Mouse (Mus musculus) spleen, adult 18-20 months (tissue): Measurements from ENCODE around the gene F5.
A peak's percentile ranks its signal among the peaks of the same experiment; 100 is the strongest.
"Not testable (repeated sequence)": the region's sequence is repeated elsewhere in the genome, so short reads cannot be mapped to it uniquely, and the experiment has no call there.

ENCODE experiments used
- DNase-seq, 2 experiments: peaks; one replicate each; pipeline ENCODE4 v3.0.0; 2022; ENCODE audit warnings: mixed read lengths in 2 of 2

Gene F5

GRCm38 (mm10) chr1:164162745-164163144 lies 11.1 kb downstream of the F5 start:
- no peak for DNase-seq

GRCm38 (mm10) chr1:164168818-164169217 lies 17.2 kb downstream of the F5 start:
- no peak for DNase-seq

GRCm38 (mm10) chr1:164170434-164170833 lies 18.8 kb downstream of the F5 start:
- no peak for DNase-seq

DNA sequence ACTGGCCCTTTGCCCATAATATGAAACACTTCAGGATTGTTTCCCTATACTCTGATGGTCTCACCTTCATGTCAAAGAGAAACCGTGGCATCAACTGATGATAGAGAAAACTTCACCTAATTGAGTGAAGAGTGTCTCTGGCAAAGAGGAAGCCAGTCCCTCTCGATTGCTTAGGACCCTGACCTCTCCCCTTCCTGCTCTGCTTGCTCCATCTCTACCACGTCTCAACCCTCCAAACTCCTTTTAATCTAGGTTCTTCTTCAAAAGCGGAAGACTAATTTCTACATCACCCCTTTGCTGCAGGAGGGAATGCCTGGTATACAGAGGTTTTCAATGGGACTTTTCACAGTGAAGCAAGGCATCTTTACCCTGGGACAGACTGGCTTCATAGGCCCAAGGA lies 21.5 kb downstream of the F5 start:
- DNase-seq, result no peak

GRCm38 (mm10) chr1:164176856-164177255 lies 25.2 kb downstream of the F5 start:
- no peak for DNase-seq

GRCm38 (mm10) chr1:164178429-164178828 lies 26.8 kb downstream of the F5 start:
- DNase-seq, result no peak

- DNase-seq, result peak in 1 of 2 experiments; percentile 58
Observed at GRCm38 (mm10) chr1:164184142-164184870, 32.7 kb downstream of the F5 start.

DNA sequence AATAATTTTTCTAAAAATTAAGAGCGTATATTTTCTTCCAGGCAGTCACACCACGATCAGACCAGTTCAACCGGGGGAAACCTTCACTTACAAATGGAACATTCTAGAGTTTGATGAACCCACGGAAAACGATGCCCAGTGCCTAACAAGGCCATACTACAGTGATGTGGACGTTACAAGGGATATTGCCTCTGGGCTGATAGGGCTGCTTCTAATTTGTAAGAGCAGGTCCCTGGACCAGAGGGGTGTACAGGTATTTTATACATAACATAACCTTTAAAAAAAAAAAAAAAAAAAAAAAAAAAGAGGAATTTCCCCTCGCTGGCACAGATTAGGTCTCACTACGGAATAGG lies 33.2 kb downstream of the F5 start:
- no peak for DNase-seq

- DNase-seq, result no peak
Observed at GRCm38 (mm10) chr1:164185316-164185715, 33.7 kb downstream of the F5 start.

DNA sequence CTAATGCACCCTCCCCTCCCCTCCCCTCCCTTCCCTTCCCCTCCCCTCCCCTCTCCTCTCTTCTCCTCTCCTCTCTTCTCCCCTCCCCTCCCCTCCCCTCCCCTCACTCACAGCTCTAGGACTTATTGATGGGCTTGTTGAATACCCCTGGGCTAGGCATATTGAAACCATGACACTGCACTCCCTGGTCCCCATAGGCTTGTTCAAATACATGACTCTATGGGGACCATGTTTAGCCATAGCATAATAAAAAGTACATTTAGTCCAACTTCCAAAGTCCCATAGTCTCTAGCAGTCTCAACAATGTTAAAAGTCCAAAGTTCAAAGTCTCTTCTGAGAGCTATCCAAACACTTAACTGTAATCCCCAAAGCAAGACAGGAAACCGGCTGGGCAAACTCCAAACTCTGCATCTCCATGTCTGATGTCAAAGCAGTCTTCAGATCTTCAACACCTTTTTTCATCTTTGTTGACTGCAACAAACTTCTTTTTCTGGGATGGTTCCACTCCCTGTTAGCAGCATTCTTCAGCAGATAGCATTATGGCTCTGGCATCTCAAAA lies 35.4 kb downstream of the F5 start:
- no peak for DNase-seq

DNA sequence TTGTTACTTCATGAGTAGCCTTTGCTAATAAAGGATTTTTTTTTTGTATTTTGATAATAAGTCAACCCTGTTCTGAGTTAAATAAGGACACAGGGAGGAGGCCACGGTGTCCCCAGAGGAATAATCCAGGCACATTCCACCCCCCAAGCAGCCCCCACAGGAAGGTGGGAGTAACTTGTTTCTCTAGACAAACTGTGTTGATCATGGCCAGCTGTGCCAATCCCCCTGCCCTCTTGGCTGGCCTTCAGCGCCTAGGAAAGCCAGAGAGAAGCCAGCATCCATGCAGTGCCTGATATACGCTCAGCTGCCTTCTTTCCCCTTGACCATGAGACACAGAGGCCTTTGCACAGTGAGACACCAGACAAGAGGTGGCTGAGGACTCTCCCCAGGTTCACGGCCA lies 47.9 kb downstream of the F5 start:
- DNase-seq, result no peak

DNA sequence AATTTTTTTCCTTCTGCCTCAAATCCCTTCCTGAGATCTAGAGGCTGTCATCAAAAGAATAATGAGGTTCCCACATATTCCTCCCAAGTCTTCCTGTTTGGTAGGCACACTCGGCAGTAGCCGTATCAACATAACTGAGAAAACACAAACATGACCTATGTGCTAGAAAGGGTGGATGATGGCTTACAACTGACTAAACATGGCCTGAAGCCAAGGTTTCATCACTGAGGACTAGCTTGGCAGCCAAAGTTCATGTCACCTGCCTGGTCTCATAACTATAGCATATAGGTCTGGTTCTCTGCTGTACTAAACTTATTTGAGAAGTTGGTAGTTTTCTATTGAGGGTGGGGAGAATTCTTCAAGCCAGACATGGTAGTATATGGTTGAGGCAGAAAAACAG lies 56.8 kb downstream of the F5 start:
- DNase-seq, result no peak

GRCm38 (mm10) chr1:164210899-164211298 lies 59.3 kb downstream of the F5 start:
- no peak for DNase-seq

DNA sequence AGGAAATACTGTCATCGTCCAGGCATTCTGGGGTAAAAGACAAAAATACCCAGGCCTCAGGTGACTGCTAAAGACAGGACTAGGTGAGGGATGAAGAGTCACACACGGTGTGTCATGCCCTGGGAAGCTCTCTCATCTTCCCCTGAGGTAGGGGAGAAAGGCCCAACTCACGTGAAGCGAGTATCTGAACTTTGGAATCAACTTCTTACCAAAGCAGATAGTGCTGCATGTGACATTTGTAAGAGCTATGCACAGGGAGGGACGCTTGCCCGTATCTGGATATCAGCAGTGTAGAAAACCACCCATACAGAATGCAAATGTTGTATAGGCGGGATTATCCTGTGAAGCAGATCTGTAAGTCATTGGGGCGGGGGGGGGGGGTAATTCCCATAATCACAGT lies 61.0 kb downstream of the F5 start:
- no peak for DNase-seq

DNA sequence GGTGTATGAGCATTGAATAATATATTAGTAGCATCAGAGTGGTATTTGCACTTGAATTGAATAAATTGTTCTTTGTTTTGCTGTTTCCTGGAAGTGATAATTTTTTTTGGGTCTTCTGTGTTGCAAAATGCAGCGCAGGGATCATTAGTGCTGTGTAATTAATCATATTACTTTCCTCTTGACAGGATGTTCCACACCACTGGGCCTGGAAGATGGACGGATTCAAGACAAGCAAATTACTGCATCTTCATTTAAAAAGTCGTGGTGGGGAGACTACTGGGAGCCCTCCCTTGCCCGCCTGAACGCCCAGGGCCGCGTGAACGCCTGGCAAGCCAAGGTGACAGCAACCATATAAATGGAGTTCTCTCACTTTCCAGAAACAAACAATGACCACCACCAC lies 62.6 kb downstream of the F5 start:
- DNase-seq, result no peak

- DNase-seq, result no peak
Observed at GRCm38 (mm10) chr1:164215097-164215496, 63.5 kb downstream of the F5 start.

- no peak for DNase-seq
Observed at GRCm38 (mm10) chr1:164215540-164215939, 63.9 kb downstream of the F5 start.

DNA sequence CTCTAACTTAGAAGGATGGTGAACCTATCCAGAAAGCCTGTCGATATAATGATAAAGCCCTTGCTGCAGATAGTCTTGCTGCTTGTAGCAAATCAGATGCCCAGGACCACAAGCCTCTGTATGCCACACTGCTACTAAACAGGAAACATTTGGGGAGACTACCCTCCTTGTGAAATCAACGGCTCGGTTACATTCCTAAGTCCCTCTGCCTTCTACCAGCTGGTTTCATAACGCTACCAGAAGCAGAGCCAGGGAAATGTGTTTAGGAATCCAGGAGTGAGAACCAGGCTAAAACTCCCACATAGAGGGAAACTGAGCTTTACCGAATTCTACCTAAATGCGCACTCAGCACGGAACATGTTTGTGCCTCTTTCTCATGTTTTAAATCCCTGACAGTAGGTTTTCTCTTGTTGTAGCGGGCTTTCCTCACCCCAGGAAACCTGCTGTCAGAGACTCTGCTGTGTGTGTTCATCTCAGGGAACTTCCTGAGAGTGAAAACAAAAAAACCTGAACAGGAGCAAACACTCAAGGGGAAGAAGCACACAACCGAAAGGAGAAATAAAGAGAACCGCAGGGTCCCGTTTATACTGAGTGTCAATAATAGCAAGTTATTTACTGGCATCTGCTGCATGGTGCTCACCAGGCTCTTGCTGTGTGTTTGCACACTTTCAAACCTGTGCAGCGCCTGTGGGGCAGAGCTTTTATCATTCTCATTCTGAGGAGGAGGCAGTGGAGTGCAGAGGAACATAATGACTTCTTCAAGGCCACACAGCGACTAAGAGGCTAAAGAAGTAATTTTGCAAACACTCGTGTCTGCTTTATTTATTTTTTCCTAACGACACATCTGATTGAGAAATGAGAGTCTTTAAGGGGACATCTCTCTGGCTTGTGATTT lies 66.4 kb downstream of the F5 start:
- DNase-seq, result peak in 1 of 2 experiments; percentile 5

GRCm38 (mm10) chr1:164220261-164220660 lies 68.6 kb downstream of the F5 start:
- no peak for DNase-seq

DNA sequence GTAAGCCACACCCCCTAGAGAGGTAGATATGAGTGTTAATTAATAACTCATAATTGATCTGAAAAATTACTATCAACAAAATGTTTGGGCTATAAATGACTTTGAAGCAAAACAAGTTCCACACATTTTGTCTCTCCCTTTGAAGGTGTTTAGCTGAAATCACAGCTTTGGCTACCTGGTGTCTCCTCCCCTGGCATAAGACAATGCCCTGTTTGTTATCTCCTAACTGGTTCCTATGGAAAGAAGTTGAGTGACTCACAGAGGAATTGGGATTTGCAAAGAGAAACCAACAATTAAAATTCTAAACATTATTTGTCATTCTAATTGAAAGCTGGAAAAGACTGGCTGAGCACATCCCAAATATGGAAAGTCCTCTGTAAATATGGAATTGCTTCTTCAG lies 71.5 kb downstream of the F5 start:
- DNase-seq, result no peak

GRCm38 (mm10) chr1:164231937-164232570 lies 80.4 kb downstream of the F5 start:
- DNase-seq, result not testable (repeated sequence)

GRCm38 (mm10) chr1:164233447-164233846 lies 81.8 kb downstream of the F5 start:
- no peak for DNase-seq

DNA sequence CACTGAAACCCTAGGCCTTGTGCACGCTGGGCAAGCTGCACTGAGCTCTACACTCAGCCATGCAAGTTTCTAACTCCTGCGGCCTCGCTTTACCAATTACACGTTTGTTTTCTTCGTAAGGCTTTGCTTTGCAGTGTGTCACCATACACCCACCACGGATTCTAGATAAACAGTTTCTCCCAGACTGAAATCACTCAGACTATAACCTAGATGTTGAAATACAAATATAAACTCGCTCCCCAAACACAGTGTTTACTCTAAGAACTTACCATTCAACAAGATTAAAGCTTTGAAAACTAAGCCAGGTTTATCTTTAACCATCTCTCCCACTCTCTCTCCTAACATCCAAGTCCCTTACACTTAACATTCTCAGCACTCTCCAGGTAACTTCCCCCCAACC lies 83.4 kb downstream of the F5 start:
- DNase-seq, result no peak
